Mouse (Mus musculus) splenic B cell, adult 2 months (primary cell): Measurements from ENCODE around the gene Wtip.
"Not testable (repeated sequence)": the region's sequence is repeated elsewhere in the genome, so short reads cannot be mapped to it uniquely, and the experiment has no call there.

Experiments used
- DNase-seq: peaks from one replicate; pipeline ENCODE4 v3.0.0-alpha.2; 2011; ENCODE audit warnings: low read depth, low spot score
- H3K27me3 ChIP-seq: 2 replicates; pipeline ENCODE4 v1.6.1; 2012; ENCODE audit warnings: mild to moderate bottlenecking, low read length, moderate library complexity, mixed read lengths; ENCODE audit not compliant: control insufficient read depth, poor library complexity, insufficient read depth, severe bottlenecking
- H3K36me3 ChIP-seq: 2 replicates; pipeline ENCODE4 v1.6.1; 2012; ENCODE audit warnings: mild to moderate bottlenecking, low read length, moderate library complexity, mixed read lengths; ENCODE audit not compliant: control insufficient read depth, poor library complexity, insufficient read depth, severe bottlenecking

Gene Wtip

GRCm38 (mm10) chr7:34132355-34133079 lies 551 bp downstream of the Wtip start:
- no peaks in the 10 kb centered on the region for H3K36me3 ChIP-seq
- no peak for DNase-seq

DNA sequence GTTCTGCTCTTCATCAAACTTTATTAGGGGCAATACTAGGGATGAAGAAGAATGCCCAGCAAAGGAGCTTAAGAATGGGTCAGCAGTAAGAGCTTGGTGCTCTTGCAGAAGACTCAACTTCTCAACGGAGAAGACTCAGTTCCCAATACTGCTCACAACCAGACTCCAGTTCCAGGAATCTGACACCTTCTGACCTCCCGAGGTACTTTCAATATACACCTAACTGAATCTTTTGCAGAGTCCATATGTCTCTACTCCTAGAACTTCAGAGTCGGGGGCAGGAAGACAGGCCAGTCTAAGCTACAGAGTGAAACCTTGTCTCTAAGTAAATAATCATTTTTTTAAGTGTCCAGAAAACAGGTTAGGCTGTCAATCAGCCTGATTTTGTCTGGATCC lies 1.1 kb downstream of the Wtip start:
- H3K27me3 ChIP-seq: peaks cover 3% of the 10 kb centered on the region; the same call in 1 of the 2 replicates
- DNase-seq: no peak
- H3K36me3 ChIP-seq: no peaks in the 10 kb centered on the region

More at GRCm38 (mm10) chr7:34132355-34133079, 551 bp downstream of the Wtip start:
- H3K27me3 ChIP-seq: peaks cover 3% of the 10 kb centered on the region; the same call in 1 of the 2 replicates

GRCm38 (mm10) chr7:34131118-34131517 lies 1.9 kb downstream of the Wtip start:
- H3K27me3 ChIP-seq: peaks cover 3% of the 10 kb centered on the region; the same call in 1 of the 2 replicates
- no peaks in the 10 kb centered on the region for H3K36me3 ChIP-seq
- DNase-seq: no peak

DNA sequence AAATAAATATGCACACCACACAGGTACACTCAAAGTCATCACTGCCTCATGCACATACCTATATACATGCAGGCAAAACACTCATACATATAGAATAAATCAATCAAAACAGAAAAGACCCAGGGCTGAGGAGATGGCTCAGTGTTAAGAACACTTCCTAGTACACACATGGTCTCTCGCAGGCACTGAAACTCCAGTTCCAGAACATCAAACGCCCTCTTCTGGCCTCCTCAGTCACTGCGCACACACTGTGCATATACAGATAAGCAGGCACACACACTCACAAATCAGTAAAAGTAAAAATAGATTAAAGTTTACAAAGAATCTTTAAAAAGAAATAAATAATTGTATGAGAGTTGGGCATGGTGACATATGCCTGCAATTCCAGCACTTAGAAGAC lies 6.8 kb downstream of the Wtip start:
- DNase-seq: no peak
- Histone ChIP-seq H3K27me3 (no peaks in the 10 kb centered on the region), H3K36me3 (no peaks in the 10 kb centered on the region)

GRCm38 (mm10) chr7:34125346-34125745 lies 7.7 kb downstream of the Wtip start:
- no peaks in the 10 kb centered on the region for H3K36me3 ChIP-seq
- no peak for DNase-seq

GRCm38 (mm10) chr7:34122987-34123720 lies 9.9 kb downstream of the Wtip start:
- no peaks in the 10 kb centered on the region for H3K36me3 ChIP-seq
- DNase-seq: no peak

More at GRCm38 (mm10) chr7:34125346-34125745, 7.7 kb downstream of the Wtip start:
- H3K27me3 ChIP-seq: no peaks in the 10 kb centered on the region

GRCm38 (mm10) chr7:34120636-34121035 lies 12.4 kb downstream of the Wtip start:
- not testable (repeated sequence) for H3K36me3 ChIP-seq, DNase-seq, H3K27me3 ChIP-seq

More at GRCm38 (mm10) chr7:34122987-34123720, 9.9 kb downstream of the Wtip start:
- no peaks in the 10 kb centered on the region for H3K27me3 ChIP-seq

- Histone ChIP-seq H3K27me3 (no peaks in the 10 kb centered on the region), H3K36me3 (no peaks in the 10 kb centered on the region)
- DNase-seq: no peak
Measured at GRCm38 (mm10) chr7:34116601-34117000, 16.5 kb downstream of the Wtip start.

DNA sequence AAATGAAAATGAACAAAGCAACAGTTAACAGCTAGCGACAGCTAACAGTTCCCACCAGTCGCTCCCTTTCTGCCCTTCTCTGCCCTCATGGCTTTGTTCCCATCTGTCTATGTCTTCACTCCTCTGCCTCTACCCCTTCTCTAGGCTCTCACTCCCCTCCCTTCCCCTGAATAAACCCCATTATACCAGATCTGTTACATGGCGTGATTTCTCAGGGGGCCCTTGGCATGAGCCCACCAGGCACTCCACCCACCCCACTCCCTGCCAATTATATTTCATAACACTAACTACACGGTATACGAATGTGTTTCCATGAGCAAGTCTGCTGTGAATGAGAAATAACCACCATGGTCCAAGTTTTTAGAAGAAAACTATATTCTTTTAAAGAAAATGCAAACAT lies 23.9 kb downstream of the Wtip start:
- Histone ChIP-seq H3K27me3 (no peaks in the 10 kb centered on the region), H3K36me3 (no peaks in the 10 kb centered on the region)
- DNase-seq: no peak

- DNase-seq: no peak
- Histone ChIP-seq H3K36me3 (no peaks in the 10 kb centered on the region), H3K27me3 (no peaks in the 10 kb centered on the region)
Measured at GRCm38 (mm10) chr7:34101276-34101675, 31.8 kb downstream of the Wtip start.

DNA sequence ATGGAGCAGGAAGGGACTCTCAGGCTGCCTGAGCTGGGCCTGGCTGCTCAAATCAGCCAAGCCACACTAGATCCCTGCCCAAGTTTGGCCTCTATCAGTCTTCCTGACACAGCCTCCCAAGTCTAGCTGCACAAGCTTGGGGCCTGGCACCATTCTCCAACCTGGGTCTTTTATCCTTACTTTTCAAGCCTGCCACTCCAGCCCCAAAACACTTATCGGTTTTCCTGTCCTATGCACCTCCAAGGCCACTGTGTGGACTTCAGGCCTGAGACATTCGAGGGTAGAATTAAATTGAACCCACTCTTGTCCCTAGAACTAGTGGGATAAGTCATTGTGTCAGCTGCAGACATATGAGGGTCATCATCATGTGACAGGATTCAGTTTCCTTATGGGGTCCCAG lies 33.1 kb downstream of the Wtip start:
- no peaks in the 10 kb centered on the region for H3K36me3 ChIP-seq
- no peaks in the 10 kb centered on the region for H3K27me3 ChIP-seq
- DNase-seq: no peak

DNA sequence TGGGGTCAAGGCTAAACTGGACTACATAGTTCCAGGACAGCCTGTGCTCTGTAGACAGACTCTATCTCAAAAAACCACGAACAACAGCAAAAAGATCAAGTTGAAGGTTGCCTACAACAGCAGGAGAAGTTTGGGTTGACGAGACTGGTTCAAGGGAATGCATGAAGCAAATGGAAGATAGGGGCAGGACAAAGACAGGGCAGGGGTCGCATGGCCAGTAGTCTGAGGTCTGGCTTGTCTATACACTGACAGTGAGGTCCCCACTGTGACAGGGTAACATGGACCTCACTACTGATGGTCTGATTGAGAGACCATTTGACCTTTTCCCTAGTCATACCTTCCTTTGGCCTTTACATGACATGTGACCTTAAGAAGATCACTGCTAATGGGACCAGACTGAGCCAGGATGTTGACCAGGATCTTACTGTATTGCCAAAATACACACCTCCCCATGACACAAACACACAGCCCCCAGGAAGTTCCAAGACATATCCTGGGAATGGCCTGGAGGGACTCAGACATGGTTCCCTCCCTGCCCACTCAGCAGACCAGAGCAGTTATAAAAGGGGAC lies 38.1 kb downstream of the Wtip start, which contains the start of gene Scgb1b30:
TSS of gene Scgb1b30 (plus strand) at position 521 of the 571 bp plus-strand sequence.
- Histone ChIP-seq H3K36me3 (no peaks in the 10 kb centered on the region), H3K27me3 (no peaks in the 10 kb centered on the region)
- no peak for DNase-seq

DNA sequence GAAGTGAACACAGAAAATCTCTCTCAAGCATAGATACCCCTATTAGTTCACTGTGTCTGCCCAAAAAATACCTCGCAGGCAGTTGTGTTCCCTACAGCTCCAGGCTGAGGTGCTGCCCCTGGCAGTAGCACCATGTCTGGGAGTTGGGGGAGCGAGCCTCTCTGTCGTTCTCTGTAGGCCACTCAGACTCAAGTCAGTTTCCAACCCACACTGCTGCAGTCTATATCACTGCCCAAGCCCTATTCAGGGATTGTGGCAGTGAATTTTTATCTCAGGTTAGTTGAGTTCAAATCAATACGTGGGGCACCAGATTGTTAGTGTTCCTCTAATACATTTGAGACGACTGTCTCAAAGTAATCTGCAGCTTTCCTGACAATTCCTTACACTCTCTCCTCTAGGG lies 64.9 kb downstream of the Wtip start:
- H3K36me3 ChIP-seq, H3K27me3 ChIP-seq, DNase-seq: not testable (repeated sequence)
